Mouse (Mus musculus) ovary, adult 18-20 months (tissue): Measurements from ENCODE around the gene Aqp5.
A peak's percentile ranks its signal among the peaks of the same experiment; 100 is the strongest.

Experiments used
- DNase-seq: peaks from one replicate; pipeline ENCODE4 v3.0.0; 2022; ENCODE audit warnings: low spot score, mixed read lengths

Aqp5 gene

DNA sequence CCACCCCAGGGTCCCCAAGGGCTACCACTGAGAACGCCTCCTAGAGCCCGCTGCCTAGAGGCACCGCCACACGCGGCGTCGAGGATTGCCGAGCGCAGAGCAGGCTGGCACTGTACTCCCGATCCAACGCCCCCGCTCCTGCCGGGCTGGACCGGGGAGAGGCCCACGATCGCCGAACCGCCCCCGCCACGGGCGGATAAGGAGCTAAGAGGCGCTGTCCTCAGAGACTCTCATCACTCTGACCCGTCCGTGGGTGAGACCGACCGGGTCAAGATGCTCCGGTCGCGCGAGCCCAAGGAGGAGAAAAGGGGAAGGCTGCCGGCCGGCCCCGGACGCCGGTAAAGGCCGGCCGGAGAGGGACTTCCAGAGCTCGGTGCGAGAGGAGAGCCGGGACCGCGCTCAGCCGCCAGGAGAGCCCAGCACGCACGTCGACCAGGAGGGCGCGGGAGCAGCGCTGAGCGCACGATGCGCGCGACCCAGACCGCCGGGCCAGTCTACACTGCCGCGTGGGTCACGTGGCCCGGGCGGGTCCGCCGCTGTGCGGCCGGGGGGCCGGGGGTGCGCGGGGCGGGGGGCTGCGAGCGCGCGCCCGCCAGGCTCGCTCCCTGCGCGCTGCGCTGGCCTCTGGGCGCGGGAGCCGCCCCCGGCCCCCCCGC is at the start of gene Aqp5:
Gene Aqp5 (plus strand): TSS at position 354 of the 656 bp plus-strand sequence.
- no peak for DNase-seq

DNA sequence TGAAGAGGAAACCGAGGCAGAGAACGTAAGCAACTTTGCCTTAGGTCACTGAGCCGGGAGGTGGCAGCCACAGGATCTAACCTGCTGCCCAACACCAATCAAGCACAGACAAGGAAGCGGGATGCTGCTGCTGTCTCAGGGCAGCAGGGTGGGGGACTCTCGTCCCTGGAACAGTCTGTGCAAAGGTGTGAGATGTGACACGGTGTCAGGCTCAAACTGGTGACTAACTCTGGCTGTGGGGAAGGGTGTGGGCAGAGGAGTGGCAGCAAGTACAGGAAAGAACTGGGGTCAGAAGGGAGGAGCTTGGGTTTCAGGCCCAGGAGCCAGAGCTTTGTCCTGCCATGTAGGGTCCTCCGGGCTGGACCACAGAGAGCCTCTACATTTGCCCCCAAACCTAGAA is 46.5 kb upstream of the Aqp5 start:
- DNase-seq, result no peak

DNA sequence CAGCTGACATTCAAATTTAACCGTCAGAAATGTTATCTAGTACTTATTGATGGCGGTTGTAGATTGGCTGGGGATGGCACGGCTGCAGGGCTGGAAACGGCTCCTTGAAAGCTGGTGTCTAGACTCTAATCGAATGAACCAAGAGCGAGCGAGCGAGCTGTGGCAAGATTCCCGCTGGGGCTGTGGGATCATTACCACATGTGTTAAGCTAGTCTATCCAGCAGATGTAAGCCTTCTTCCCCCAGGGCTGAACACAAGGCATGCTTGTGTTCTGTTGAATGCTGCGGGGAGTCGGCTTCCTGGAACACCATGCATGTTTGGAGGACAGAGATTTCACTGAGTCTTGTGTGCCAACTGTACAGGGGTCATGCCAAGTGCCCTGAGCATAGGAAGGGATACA is 44.0 kb upstream of the Aqp5 start:
- no peak for DNase-seq

DNA sequence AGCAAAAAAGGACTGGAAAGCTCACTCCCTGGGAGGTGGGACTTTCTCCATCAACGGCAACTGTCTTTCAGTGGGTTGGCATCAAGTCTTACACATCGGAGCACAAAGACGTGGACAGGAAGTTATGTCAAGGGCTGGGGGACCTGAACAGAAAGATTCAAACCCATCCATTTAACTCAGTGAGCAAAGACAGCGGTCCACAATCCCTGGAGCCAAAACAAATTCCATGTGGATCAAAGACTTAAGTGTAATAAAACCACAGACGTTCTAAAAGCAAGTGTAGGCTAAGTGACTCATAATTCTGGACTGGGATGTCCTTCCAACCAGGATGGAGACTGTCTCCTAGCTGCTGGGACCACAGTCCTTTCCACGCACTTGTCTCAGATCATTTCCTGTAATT is 42.9 kb upstream of the Aqp5 start:
- no peak for DNase-seq

DNA sequence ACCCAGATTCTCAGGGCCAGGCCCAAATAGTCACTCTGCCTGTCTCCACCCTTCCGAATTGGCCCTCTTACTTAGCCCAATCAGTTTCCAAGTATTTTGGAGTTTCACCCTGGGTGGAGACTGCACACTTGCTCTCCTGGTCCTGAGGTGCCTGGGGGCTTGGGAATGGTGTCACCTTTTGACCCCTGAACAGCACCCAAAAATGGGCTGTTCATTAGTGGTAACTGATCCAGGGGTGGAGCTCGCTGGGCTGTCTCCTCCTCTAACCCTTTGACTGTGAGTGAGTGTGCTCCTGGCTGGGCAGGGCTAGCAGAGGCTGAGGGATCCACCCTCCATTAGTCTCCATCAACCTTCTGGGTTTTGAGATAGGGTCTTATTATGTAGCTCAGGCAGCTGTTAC is 40.7 kb upstream of the Aqp5 start:
- no peak for DNase-seq

DNA sequence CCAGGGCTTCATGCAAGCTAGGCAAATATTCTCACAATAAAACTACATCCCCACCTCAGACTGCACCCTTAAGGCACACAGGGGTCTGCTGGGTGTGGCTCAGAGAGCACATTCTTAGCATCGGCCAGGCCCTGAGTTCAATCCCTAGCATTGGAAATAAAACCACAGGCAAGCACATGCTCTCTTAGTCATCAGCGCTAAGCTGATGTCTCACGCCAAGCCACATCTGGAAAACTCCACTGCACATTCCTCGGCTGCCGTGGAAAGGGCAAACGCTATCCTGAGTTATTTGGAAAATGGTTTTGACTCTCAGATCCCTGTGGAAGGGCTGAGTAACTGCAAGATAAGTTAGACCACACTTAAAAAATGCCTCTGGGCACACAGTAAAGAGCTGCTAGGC is 36.8 kb upstream of the Aqp5 start:
- no peak for DNase-seq

DNA sequence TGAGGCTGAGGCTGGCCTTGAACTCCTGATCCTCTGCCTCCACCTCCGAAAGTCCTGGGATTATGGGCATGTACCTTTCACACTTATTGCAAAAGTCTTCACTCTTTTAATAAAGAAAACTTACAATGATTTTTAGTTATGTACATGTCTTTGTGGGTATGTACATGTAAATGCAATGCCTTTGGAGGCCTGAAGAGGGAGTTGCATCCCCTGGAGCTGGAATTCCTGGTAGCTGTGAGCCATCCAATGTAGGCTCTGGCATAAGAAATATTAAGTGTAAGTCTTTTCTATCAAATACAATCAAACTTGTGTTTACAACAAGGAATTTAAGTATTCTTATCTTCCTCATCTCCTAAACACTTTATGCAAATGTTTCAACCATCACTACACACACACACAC is 31.6 kb upstream of the Aqp5 start:
- no peak for DNase-seq

DNA sequence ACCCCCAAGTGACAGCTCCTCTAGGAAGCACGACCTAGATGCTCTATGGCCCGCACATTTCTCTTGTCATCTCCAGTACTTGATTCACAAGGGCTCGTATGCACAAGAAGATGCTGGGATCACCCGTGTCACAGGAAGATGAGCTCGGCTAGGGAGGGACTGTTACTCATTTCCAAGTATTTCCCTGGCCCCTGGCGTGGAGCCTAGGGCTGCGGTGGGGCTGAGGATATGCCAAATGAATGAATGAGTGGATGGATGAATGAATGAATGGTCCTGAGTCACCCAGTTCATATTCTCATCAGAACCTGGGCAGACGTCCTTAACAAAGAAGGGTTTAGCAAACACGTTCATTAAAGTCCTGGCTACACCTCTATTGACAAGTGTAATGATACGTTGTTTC is 30.3 kb upstream of the Aqp5 start:
- no peak for DNase-seq

DNA sequence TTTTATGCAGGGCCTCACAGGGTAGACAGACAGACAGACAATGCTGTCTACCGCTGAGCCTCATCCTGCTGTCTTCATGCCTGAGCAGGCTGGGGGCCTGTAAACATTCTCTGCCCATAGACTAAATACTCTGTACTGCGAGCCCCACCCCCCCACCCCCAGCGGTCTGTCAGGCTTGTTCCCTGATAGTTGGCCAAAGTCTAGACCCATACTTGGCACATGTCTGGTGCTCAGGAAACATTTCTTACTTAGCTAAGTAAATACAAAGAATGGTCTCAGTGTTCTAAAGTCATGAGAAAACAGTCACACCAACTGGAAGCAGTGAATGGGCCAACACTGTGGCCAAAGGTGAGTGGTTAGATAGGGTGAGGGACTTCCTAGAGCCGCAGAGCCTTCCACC is 23.2 kb upstream of the Aqp5 start:
- no peak for DNase-seq

DNA sequence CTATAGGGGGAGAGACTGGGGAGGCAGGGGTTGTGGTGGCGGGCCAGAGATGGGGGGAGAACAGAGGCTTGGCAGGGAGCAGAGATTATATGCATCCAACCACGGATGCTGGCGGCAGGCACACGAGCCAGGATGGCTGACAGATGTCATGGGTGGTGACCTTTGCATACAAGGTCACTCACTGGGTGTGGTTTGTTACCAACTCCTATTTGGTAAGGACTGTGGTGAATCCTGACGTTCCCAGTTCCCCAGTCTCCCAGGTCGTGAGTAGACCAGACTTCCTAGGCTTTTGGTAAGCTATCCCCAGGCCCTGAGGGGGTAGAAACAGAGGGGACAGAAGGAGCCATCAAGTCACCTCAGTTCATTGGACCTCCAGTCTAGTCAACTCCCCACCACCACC is 21.9 kb upstream of the Aqp5 start:
- DNase-seq, result no peak

DNA sequence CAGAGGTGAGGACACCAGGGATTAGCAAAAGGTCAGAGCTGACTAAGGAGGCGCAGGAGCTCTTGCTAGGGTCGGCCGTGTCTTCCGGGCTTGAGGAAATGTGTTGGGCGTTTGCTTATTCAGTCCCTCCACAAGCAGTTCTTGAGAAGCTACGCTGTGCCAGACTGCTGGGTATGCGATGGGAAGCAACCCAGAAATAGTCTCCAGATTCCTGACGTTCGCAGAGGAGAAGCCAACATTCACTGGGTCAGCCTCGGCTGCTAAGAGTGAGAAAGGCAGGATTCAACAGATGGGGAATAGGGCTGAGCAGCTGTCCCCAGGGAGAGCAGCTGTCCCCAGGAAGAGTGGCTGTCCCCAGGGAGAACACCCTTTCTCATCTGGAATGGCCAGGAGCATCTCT is 21.5 kb upstream of the Aqp5 start:
- no peak for DNase-seq

DNA sequence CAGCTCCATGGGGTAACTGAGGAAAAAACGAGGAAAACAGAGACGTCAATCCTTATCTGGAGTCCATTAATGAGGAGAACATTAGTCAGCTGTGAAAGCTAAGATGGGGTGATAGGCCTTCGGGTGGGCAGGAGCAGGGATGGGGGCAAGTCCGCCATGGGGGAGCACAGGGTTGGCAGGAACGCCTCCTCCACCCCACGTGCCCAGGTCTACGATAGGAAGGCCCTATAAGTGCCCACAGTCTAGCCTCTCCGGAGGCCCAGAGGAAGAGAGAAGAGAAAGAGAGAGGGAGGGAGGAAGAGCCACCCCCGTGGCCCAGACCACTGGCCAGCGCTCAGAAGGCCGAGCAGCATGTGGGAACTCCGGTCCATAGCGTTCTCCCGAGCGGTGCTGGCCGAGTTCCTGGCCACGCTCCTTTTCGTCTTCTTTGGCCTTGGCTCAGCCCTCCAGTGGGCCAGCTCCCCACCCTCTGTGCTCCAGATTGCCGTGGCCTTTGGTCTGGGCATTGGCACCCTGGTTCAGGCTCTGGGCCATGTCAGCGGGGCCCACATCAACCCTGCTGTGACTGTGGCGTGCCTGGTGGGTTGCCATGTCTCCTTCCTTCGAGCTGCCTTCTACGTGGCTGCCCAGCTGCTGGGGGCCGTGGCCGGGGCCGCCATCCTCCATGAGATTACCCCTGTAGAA is 11.6 kb upstream of the Aqp5 start, which contains the start of gene Aqp2:
Gene Aqp2 (plus strand): TSS at position 254 of the 684 bp plus-strand sequence.
- DNase-seq, result peak; percentile 44

DNA sequence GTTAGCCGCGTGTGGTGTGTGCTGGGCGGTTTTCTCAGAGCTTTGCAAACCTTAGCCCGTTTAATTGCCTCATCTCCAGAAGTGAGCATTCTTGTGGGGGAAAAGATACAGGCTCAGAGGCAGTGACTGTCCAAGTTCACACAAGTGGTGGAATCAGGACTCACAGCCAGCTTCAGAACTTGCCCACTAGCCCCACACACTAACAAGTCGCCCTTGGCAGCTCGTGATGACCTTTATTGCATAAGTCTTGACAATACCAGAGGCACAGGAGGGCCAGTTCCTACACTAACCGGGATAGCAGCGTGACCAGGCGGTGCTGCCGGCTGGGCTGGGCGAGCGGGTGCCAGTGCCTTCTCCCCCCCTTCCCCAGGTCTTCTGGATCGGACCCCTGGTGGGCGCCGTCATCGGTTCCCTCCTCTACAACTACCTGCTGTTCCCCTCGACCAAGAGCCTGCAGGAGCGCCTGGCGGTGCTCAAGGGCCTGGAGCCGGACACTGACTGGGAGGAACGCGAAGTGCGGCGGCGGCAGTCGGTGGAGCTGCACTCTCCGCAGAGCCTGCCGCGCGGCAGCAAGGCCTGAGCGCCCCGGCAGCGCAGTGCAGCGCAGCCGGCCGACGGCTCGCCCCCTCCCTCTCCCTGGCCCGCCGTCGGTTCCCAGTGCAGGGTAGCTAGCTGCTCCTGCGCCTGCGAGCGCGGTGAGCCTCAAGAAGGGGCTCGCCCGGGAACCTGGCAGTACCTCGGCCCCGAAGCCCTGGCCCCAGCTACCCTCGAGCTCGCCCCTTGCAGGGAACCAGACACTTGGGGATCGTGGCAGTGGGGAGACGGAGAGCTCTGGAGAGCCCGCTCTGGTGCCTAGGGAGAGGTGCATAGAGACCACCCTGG is 6.9 kb upstream of the Aqp5 start:
- no peak for DNase-seq

DNA sequence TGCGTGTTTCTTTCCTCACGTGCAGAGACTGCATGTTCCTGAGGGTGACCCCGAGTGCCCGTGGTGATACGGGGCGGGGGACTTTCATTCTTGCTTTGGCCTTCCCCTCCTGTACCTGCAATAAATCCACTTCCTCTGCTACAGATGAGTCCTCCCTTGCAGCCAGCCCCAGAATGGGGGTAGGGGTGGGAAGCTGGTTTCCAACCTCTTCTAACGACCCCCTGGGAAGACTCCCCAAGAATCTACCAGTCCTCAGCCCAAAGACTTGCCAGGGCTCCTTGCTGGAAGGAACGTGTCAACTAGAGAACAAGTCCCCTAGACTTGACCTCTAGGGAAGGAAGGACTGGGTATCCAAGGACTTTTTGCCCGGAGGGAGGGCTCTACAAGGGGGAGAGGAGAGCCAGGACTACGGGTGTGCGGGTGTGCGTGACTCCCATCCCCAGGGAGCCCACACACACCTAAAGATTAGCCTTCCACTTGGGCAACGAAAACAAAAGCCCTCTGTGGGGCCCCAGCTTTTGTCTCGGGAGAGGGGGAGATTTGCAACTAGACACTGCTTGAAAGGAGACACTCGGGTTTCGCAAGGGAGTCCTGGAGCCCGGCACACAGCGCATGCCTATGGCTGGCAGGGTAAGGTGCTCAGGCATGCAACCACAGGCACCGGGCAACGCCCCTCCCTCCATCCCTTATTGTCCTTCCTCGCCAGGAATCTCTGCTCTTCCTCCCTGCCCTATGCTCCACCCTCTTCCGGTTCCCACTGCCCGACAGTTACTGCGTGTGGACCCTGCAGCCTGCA is 6.0 kb upstream of the Aqp5 start:
- no peak for DNase-seq

DNA sequence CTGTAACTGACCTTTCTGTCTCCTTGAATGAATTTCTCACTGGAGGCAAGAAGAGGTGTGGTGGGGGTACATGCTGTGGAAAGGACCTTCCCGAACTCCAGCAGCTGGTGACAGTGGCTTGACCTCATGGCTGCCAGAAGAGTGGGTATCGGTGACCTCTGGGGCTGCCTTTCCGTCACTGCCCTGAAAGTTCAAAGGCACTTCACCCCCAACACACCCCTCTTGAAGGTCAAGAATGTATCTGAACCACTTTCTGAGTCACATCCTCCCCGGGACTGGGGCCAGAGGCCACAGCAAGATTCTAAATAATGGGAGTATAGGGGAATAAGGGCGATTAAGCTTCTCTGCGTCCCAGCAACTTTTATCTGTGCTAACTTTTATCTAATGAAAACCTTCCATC is 4.8 kb upstream of the Aqp5 start:
- DNase-seq, result no peak

DNA sequence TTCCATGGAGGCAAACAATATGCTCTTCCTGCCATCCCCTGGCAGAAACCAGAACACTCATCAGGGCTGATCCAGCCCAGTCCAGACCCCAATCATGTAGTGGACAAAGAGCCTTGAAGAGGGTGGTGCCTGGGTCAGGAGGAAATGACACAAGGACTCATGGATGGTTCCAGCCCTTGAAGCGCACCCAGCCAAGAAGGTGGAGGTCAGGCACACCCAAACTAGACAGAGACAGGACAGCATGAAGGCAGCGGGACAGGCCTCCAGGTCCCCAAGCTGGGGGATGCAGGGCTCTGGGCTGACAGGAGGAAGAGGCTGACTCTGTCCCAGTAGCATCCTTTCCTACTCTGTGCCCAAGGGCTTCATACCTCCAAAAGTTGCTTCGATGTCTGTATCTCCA is 4.1 kb upstream of the Aqp5 start:
- no peak for DNase-seq

DNA sequence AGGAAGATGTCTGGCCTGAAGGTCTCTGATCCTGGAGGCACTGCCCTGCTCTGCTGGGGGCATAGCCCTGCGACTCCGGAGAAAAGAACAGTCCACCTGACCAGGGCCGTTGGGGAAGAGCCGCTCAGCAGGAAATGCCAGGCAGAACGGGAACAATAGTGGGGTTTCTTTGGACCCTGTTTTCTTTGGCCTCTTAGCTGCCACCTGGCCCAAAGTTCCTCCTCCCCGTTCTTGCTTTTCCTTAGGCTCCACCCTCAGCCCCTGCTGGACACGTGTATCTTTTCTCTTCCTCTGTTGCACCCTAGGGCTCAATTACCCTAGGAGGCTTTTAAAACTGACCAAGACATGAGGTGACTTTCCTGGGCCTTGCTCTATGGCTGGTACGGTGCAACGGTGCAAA is 1.3 kb upstream of the Aqp5 start:
- no peak for DNase-seq

DNA sequence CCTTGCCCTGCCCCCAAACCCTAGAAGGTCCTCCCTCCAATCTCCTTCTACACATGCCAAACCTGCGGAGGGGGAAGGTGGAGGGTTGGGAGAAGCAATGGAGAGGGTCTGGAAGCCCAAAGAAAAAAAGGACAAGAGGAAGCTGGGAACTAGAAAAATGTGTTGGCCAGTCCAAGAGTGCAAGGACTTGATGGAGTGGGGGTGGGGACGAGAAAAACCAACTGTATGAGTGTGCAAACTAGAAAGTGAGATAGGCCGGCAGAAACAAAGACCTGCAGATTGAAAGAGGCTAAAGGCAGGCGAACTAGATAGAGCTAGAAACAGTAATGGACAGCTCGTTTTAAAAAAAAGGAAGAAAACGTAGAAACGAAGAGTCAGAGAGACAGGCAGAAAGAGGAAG is 878 bp upstream of the Aqp5 start:
- DNase-seq, result no peak

DNA sequence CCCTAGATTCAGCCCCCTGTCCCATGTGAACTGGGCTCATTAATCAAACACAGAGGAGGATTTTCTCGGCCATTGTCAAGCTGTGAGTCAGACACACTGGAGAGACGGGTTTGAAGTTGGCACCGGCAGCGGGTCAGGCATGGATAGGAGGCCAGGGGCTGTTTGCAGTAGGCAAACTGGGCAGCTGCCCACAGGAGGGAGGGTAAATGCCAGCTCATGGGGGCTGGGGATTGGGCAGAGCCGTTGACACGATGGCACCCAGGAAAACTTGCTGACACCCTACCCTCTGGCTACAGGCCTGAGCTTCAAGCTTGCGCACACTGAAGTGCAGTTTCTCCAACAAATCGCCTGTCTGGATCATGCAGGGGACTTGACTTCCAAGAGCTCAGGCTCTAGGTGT is 1.6 kb downstream of the Aqp5 start:
- peak; percentile 28 for DNase-seq

DNA sequence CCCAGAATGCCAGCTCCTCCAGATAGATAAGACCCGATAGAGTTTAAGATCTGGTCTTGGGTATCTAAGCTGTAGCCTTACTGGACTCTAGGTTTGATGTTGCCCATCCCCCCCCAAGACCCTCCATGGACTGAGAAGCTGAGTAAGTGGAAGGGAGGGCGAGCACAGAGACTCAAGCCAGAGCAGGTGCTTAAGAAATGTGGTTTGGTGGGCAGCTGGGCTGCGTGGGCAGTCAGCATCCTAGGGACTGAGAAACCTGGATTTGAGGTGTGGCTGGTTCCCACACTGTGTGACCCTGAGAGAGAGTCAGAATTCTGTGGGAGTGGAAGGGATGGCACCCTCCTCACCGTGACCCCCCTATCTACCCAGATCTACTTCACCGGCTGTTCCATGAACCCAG is 2.3 kb downstream of the Aqp5 start:
- DNase-seq, result no peak

DNA sequence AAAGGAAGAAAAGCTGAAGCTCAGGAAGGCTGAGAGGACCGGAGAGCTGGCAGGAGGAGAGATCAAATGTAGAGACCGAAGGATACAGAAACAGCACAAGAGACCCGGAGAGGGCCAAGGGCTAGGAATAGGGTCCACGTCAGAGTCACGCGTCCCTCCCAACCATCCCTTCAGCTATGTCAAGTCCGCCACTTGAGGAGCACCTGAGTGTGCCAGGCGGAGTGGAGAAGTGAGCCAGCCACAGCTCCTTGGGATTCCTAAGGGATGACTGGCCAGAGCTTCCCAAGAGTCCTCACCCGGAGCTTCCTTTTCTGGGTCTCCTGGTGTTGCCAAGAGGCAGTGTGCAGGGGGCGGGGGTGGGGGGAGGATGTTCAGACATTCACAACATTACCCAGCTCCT is 4.4 kb downstream of the Aqp5 start:
- no peak for DNase-seq

DNA sequence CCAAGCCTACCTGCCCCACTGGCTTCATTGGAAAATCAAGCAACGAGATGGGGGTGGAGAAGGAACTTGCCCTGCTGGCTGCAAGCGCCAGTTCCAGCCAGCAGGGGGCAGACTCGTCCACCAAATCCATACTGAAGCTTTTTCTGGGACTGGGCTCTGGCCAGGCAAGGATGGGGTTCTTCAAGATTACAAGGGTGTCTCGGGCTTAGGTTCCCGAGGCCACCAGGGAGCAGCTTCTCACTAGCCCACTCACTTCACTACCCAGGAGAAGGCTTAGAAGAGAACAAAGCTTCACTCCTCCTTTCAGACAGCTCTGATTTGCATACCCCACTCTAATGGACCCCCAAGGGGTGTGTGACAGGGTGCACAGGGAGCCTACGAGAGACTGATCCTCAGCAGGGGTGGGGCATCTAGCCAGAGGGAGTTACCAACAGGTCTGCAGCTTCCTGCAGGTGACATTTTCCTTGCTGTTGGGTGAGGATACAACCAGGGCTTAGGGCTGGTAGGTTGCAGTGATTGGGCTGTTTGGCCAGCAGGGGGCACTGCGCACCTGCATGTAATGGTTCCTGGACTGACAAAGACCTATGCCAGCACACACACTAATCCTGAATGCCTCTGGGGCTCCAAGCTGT is 5.6 kb downstream of the Aqp5 start:
- peak; percentile 64 for DNase-seq
